Mouse (Mus musculus) heart, postnatal 0 days (tissue): ENCODE data around the gene Zdhhc20. TPM values are rescaled to one million over a fixed set of nuclear protein-coding genes. Genes with fewer than 3 reads are reported as not detected.

Experiments
- ATAC-seq: fragments of 200-750 bp; cut with Nextera tagmentation; 2 replicates; pipeline ENCODE4 v1.8.0; 2017; ENCODE audit warnings: low read depth, moderate number of reproducible peaks, moderate library complexity; ENCODE audit not compliant: insufficient read depth
- DNase-seq: peaks from one replicate; pipeline ENCODE4 v3.0.0-alpha.2; 2016; ENCODE audit warnings: low spot score
- H3K27ac ChIP-seq: fragments of 300-500 bp; sonication (generic); 2 replicates; pipeline ENCODE4 v1.5.1; 2014; ENCODE audit warnings: low read depth, mild to moderate bottlenecking
- H3K27me3 ChIP-seq: fragments of 300-500 bp; sonication (generic); 2 replicates; pipeline ENCODE4 v1.6.1; 2014; ENCODE audit warnings: low read length, mixed read lengths; ENCODE audit not compliant: control insufficient read depth, insufficient read depth
- H3K36me3 ChIP-seq: fragments of 300-500 bp; sonication (generic); replicated peaks from 2 replicates; pipeline ENCODE4 v1.6.1; 2014; ENCODE audit warnings: low read length, mixed read lengths; ENCODE audit not compliant: control insufficient read depth, insufficient read depth
- H3K4me1 ChIP-seq: fragments of 300-500 bp; sonication (generic); 2 replicates; pipeline ENCODE4 v1.6.1; 2014; ENCODE audit warnings: antibody characterized with exemption; ENCODE audit not compliant: control insufficient read depth, insufficient read depth
- H3K4me2 ChIP-seq: fragments of 300-500 bp; sonication (generic); 2 replicates; pipeline ENCODE4 v1.6.1; 2014; ENCODE audit warnings: low read depth, mild to moderate bottlenecking, low read length, moderate library complexity
- H3K4me3 ChIP-seq: fragments of 300-500 bp; sonication (generic); 2 replicates; pipeline ENCODE4 v1.5.1; 2014; ENCODE audit warnings: low read depth, low read length
- H3K9ac ChIP-seq: fragments of 300-500 bp; sonication (generic); replicated peaks from 2 replicates; pipeline ENCODE4 v1.6.1; 2014; ENCODE audit warnings: low read depth, low read length, mixed read lengths
- H3K9me3 ChIP-seq: fragments of 300-500 bp; sonication (generic); replicated peaks from 2 replicates; pipeline ENCODE4 v1.6.1; 2016; ENCODE audit warnings: low read length; ENCODE audit not compliant: control insufficient read depth
- CTCF ChIP-seq: IDR thresholded peaks from 2 replicates; pipeline ENCODE4 v1.5.1; 2016; ENCODE audit warnings: antibody characterized with exemption, control low read depth, low read depth
- EP300 ChIP-seq: IDR thresholded peaks from 2 replicates; pipeline ENCODE4 v1.6.1; 2016; ENCODE audit warnings: antibody characterized with exemption, low read depth
- WGBS: fragments of 180-500 bp; shearing (Covaris S2); extraction: QIAGEN DNeasy Blood & Tissue Kit; methylation state at CpG from one replicate; pipeline ENCODE4 v1.1.7; 2014; 5-methylcytosine and 5-hydroxymethylcytosine counted together
- polyA plus RNA-seq: library from polyadenylated mRNA; unstranded; fragments of >200 nt; fragmentation: Nextera tagmentation; extraction: Ambion mirVana; gene quantifications from 2 replicates; pipeline ENCODE4 v1.2.1, GENCODE M21; 2015
- total RNA-seq: library from RNA; depleted of rRNA; stranded (reverse); fragments of >200 nt; gene quantifications from 2 replicates; pipeline ENCODE4 v1.2.3, GENCODE M21; 2014; ENCODE audit warnings: low replicate concordance; rRNA removed

The Zdhhc20 gene
- 13.2 and 18.8 TPM in 2 replicates for total RNA-seq
- 25.9 and 28.6 TPM in 2 replicates for polyA plus RNA-seq

- Histone ChIP-seq H3K27ac (peak within 1 kb of the TSS; percentile 94), H3K36me3 (no peaks in the 10 kb centered on the region), H3K27me3 (no peaks in the 10 kb centered on the region), H3K4me3 (peak within 1 kb of the TSS; percentile 90), H3K4me1 (peaks cover 7% of the 10 kb centered on the region), H3K4me2 (peak within 1 kb of the TSS; percentile 90), H3K9me3 (no peaks in the 10 kb centered on the region), H3K9ac (peak within 1 kb of the TSS; percentile 97)
- WGBS: 4% methylated on average over 51 of the region's 65 CpGs
- ATAC-seq (peak; percentile 98), DNase-seq (peak; percentile 93)
- no peak for TF ChIP-seq EP300
- no peak for TF ChIP-seq CTCF
Observed at GRCm38 (mm10) chr14:57890011-57890842, at the start of gene Zdhhc20. Gene Zdhhc20, minus strand, starts transcription at chr14:57890276.

- DNase-seq: no peak
- 76% methylated on average over 6 of the region's 6 CpGs for WGBS
Observed at GRCm38 (mm10) chr14:57937297-57937696, 47.2 kb upstream of the Zdhhc20 start.

GRCm38 (mm10) chr14:57934666-57935065 lies 44.6 kb upstream of the Zdhhc20 start:
- TF ChIP-seq EP300 (no peak), CTCF (no peak)
- 93% methylated on average over 13 of the region's 13 CpGs for WGBS
- H3K27ac ChIP-seq: no peak overlapping the region
- no peak overlapping the region for H3K4me2 ChIP-seq
- peaks cover 11% of the 10 kb centered on the region for H3K36me3 ChIP-seq
- H3K9me3 ChIP-seq: no peaks in the 10 kb centered on the region
- H3K9ac ChIP-seq: no peak overlapping the region
- no peak for ATAC-seq
- DNase-seq: no peak
- no peak overlapping the region for H3K4me3 ChIP-seq
- H3K27me3 ChIP-seq: no peaks in the 10 kb centered on the region
- 0 out of 2 replicates have a peak, but pooled peaks cover 4% of the 10 kb centered on the region for H3K4me1 ChIP-seq

More at GRCm38 (mm10) chr14:57937297-57937696, 47.2 kb upstream of the Zdhhc20 start:
- Histone ChIP-seq H3K4me1 (0 out of 2 replicates have a peak, but pooled peaks cover 4% of the 10 kb centered on the region), H3K9me3 (no peaks in the 10 kb centered on the region), H3K4me2 (no peak overlapping the region), H3K36me3 (peaks cover 4% of the 10 kb centered on the region), H3K27ac (no peak overlapping the region), H3K9ac (no peak overlapping the region), H3K27me3 (no peaks in the 10 kb centered on the region), H3K4me3 (no peak overlapping the region)
- no peak for TF ChIP-seq CTCF
- no peak for TF ChIP-seq EP300
- ATAC-seq: no peak

GRCm38 (mm10) chr14:57933608-57934007 lies 43.5 kb upstream of the Zdhhc20 start:
- Histone ChIP-seq H3K9ac (no peak overlapping the region), H3K4me2 (no peak overlapping the region), H3K9me3 (no peaks in the 10 kb centered on the region), H3K36me3 (peaks cover 20% of the 10 kb centered on the region), H3K27ac (no peak overlapping the region), H3K4me3 (no peak overlapping the region), H3K4me1 (0 out of 2 replicates have a peak, but pooled peaks cover 4% of the 10 kb centered on the region), H3K27me3 (no peaks in the 10 kb centered on the region)
- ATAC-seq: no peak
- no peak for DNase-seq
- no peak for TF ChIP-seq EP300
- no peak for TF ChIP-seq CTCF
- 46% methylated on average over 7 of the region's 7 CpGs for WGBS

- Histone ChIP-seq H3K4me3 (no peak overlapping the region), H3K4me1 (0 out of 2 replicates have a peak, but pooled peaks cover 4% of the 10 kb centered on the region), H3K27me3 (no peaks in the 10 kb centered on the region), H3K4me2 (no peak overlapping the region), H3K36me3 (peaks cover 20% of the 10 kb centered on the region), H3K9me3 (no peaks in the 10 kb centered on the region), H3K27ac (no peak overlapping the region), H3K9ac (no peak overlapping the region)
- ATAC-seq (no peak), DNase-seq (no peak)
- 54% methylated on average over 7 of the region's 7 CpGs for WGBS
- TF ChIP-seq CTCF: no peak
- TF ChIP-seq EP300: no peak
Observed at GRCm38 (mm10) chr14:57932881-57933443, 42.9 kb upstream of the Zdhhc20 start.
